ENCODE assay signal across 15 mouse cellular contexts in genomic region chr5:16166117-16166867, GRCm38 (mm10).
DNase-seq lines count a peak whose midpoint lies in the region; ATAC-seq lines count a peak whose summit lies in the region.
"Had no signal": no experiment of that assay in that cellular context is flagged by ENCODE, and none has a peak within 500 bp of the region (broad histone marks: within the 10 kb centered on the region; RNA-seq: fewer than 3 reads in every experiment).

No protein-coding gene starts in this region.

- H3K9me3 ChIP-seq in embryonic facial prominence, embryonic 11.5 days (replicated peaks; ENCODE audit: control insufficient read depth, low read length), result no peaks in the 10 kb centered on the region
- H3K9me3 ChIP-seq in embryonic facial prominence, embryonic 10.5 days, result no peaks in the 10 kb centered on the region
- H3K9me3 ChIP-seq in hindbrain, embryonic 16.5 days (ENCODE audit: control insufficient read depth, low read length), result no peaks in the 10 kb centered on the region
- no peaks in the 10 kb centered on the region for H3K9me3 ChIP-seq in neural tube, embryonic 14.5 days (ENCODE audit: control insufficient read depth, low read length)
- H3K9me3 ChIP-seq: G1E; liver, embryonic 12.5 days had no signal

- H3K4me1 ChIP-seq in embryonic facial prominence, embryonic 11.5 days (ENCODE audit: control insufficient read depth, insufficient read depth, low read length), result no peaks in the 10 kb centered on the region
- no peaks in the 10 kb centered on the region for H3K4me1 ChIP-seq in embryonic facial prominence, embryonic 10.5 days
- H3K4me1 ChIP-seq in hindbrain, embryonic 16.5 days (ENCODE audit: control insufficient read depth, insufficient read depth, low read depth, low read length), result peaks cover 4% of the 10 kb centered on the region
- no peaks in the 10 kb centered on the region for H3K4me1 ChIP-seq in neural tube, embryonic 14.5 days (ENCODE audit: control insufficient read depth, insufficient read depth, low read length)
- H3K4me1 ChIP-seq: liver, embryonic 12.5 days had no signal

- H3K9ac ChIP-seq in embryonic facial prominence, embryonic 11.5 days (replicated peaks; ENCODE audit: low read length), result no peak overlapping the region
- H3K9ac ChIP-seq in hindbrain, embryonic 16.5 days (ENCODE audit: low read depth, low read length), result no peak overlapping the region
- H3K9ac ChIP-seq in neural tube, embryonic 14.5 days (replicated peaks; ENCODE audit: low read depth, low read length), result no peak overlapping the region
- H3K9ac ChIP-seq: liver, embryonic 12.5 days had no signal

- H3K36me3 ChIP-seq in embryonic facial prominence, embryonic 11.5 days (replicated peaks; ENCODE audit: control insufficient read depth, insufficient read depth, low read depth, low read length), result no peaks in the 10 kb centered on the region
- H3K36me3 ChIP-seq in embryonic facial prominence, embryonic 10.5 days (replicated peaks), result no peaks in the 10 kb centered on the region
- H3K36me3 ChIP-seq in hindbrain, embryonic 16.5 days (ENCODE audit: control insufficient read depth, insufficient read depth, low read length), result no peaks in the 10 kb centered on the region
- no peaks in the 10 kb centered on the region for H3K36me3 ChIP-seq in neural tube, embryonic 14.5 days (ENCODE audit: control insufficient read depth, insufficient read depth, low read length)
- H3K36me3 ChIP-seq: G1E; liver, embryonic 12.5 days had no signal

- intact Hi-C loops in left cerebral cortex, postnatal 4 days (cut with DNase I), result no loop called here

- no peaks in the 10 kb centered on the region for H3K27me3 ChIP-seq in embryonic facial prominence, embryonic 11.5 days (ENCODE audit: control insufficient read depth, insufficient read depth, low read length)
- no peaks in the 10 kb centered on the region for H3K27me3 ChIP-seq in embryonic facial prominence, embryonic 10.5 days (replicated peaks; ENCODE audit: low read depth, poor library complexity, severe bottlenecking)
- no peaks in the 10 kb centered on the region for H3K27me3 ChIP-seq in hindbrain, embryonic 16.5 days (replicated peaks; ENCODE audit: control insufficient read depth, insufficient read depth, low read length)
- H3K27me3 ChIP-seq in neural tube, embryonic 14.5 days (ENCODE audit: control insufficient read depth, insufficient read depth, low read length), result no peaks in the 10 kb centered on the region
- H3K27me3 ChIP-seq: liver, embryonic 12.5 days had no signal

- WGBS in embryonic facial prominence, embryonic 11.5 days, result 73% methylated on average over 12 of the region's 12 CpGs
- 79% methylated on average over 12 of the region's 12 CpGs for WGBS in embryonic facial prominence, embryonic 10.5 days
- 37% methylated on average over 12 of the region's 12 CpGs for WGBS in hindbrain, embryonic 16.5 days
- 36% methylated on average over 12 of the region's 12 CpGs for WGBS in neural tube, embryonic 14.5 days

- H3K4me3 ChIP-seq in embryonic facial prominence, embryonic 11.5 days (ENCODE audit: low read depth, low read length), result no peak overlapping the region
- H3K4me3 ChIP-seq in embryonic facial prominence, embryonic 10.5 days, result no peak overlapping the region
- no peak overlapping the region for H3K4me3 ChIP-seq in hindbrain, embryonic 16.5 days (ENCODE audit: low read length)
- no peak overlapping the region for H3K4me3 ChIP-seq in neural tube, embryonic 14.5 days (ENCODE audit: low read depth, low read length)
- H3K4me3 ChIP-seq: liver, embryonic 12.5 days had no signal

- no peak overlapping the region for H3K27ac ChIP-seq in embryonic facial prominence, embryonic 11.5 days (replicated peaks; ENCODE audit: low read depth, low read length)
- no peak overlapping the region for H3K27ac ChIP-seq in embryonic facial prominence, embryonic 10.5 days (replicated peaks)
- peak overlapping the region; percentile 16; the same call in 1 of the 2 replicates for H3K27ac ChIP-seq in hindbrain, embryonic 16.5 days (ENCODE audit: low read depth, low read length)
- H3K27ac ChIP-seq in neural tube, embryonic 14.5 days (ENCODE audit: low read depth, low read length), result no peak overlapping the region
- H3K27ac ChIP-seq: liver, embryonic 12.5 days had no signal

- peak; percentile 6 for DNase-seq in embryonic facial prominence, embryonic 11.5 days (ENCODE audit: low spot score)
- DNase-seq in embryonic facial prominence, embryonic 10.5 days (ENCODE audit: low spot score), result no peak
- DNase-seq in left cerebral cortex, postnatal 4 days, result peak; percentile 42
- DNase-seq in left cerebral cortex, adult 9 months (ENCODE audit: low spot score in 2 of 2), result no peak
- no peak for DNase-seq in left cerebral cortex, adult 11 months (ENCODE audit: low spot score)
- DNase-seq in right cerebral cortex, adult 2 months (ENCODE audit: low spot score in 2 of 2), result no peak
- DNase-seq: cerebellum, adult 9-11 months; kidney, adult 18-20 months; lung, postnatal 14 days; thymus, postnatal 36 days had no signal

- no peak overlapping the region for H3K4me2 ChIP-seq in embryonic facial prominence, embryonic 11.5 days (ENCODE audit: low read depth, low read length)
- H3K4me2 ChIP-seq in hindbrain, embryonic 16.5 days (ENCODE audit: low read length), result no peak overlapping the region
- no peak overlapping the region for H3K4me2 ChIP-seq in neural tube, embryonic 14.5 days (ENCODE audit: low read depth, low read length)
- H3K4me2 ChIP-seq: liver, embryonic 12.5 days had no signal

- ATAC-seq in embryonic facial prominence, embryonic 11.5 days (replicated peaks; ENCODE audit: insufficient number of reproducible peaks, low FRiP score, low TSS enrichment, low read depth), result no peak
- ATAC-seq in hindbrain, embryonic 16.5 days, result peak; percentile 79
- peak; percentile 89 for ATAC-seq in neural tube, embryonic 14.5 days (ENCODE audit: low read depth)
- ATAC-seq: activated CD4-positive, CD25-positive, alpha-beta regulatory T cell, adult 4 months; liver, embryonic 12.5 days had no signal

Comparison
In these comparisons a context has a peak if more than half of its experiments do, and no peak if none do; other contexts are left out.
1. DNase-seq: peak in embryonic facial prominence, embryonic 11.5 days (single experiment) and left cerebral cortex, postnatal 4 days (single experiment); none in embryonic facial prominence, embryonic 10.5 days (single experiment), left cerebral cortex, adult 9 months (0 of 2), left cerebral cortex, adult 11 months (single experiment) and right cerebral cortex, adult 2 months (0 of 2).